Mouse (Mus musculus) C2C12 (cell line): Measurements from ENCODE around the gene Etfrf1. TPM values are rescaled to one million over a fixed set of nuclear protein-coding genes. Genes with fewer than 3 reads are reported as not detected.

Experiments
- H3K27me3 ChIP-seq: one replicate; pipeline ENCODE4 v1.6.1; 2011; ENCODE audit not compliant: control insufficient read depth, insufficient read depth, insufficient read length
- H3K36me3 ChIP-seq: one replicate; pipeline ENCODE4 v1.6.1; 2011; ENCODE audit not compliant: control insufficient read depth, insufficient read depth
- H3K4me3 ChIP-seq: one replicate; pipeline ENCODE4 v1.5.1; 2011; ENCODE audit warnings: mild to moderate bottlenecking, control low read depth; ENCODE audit not compliant: poor library complexity, insufficient read depth, severe bottlenecking
- H3K79me2 ChIP-seq: one replicate; pipeline ENCODE4 v1.6.1; 2011; ENCODE audit not compliant: control insufficient read depth, insufficient read depth
- H3K79me3 ChIP-seq: one replicate; pipeline ENCODE4 v1.6.1; 2011; ENCODE audit warnings: low read depth, control low read depth
- H3ac ChIP-seq: one replicate; pipeline ENCODE3; 2011; ENCODE audit warnings: low read depth; ENCODE audit not compliant: control insufficient read depth, insufficient read length
- CEBPB ChIP-seq: IDR thresholded peaks from one replicate; pipeline ENCODE4 v1.6.1; 2011; ENCODE audit warnings: low read depth, mild to moderate bottlenecking, control low read depth, moderate library complexity
- CTCF ChIP-seq: IDR thresholded peaks from one replicate; pipeline ENCODE4 v1.5.1; 2011; ENCODE audit not compliant: control insufficient read depth, insufficient read depth, insufficient read length
- FOSL1 ChIP-seq: IDR thresholded peaks from one replicate; pipeline ENCODE4 v1.8.0; 2011; ENCODE audit warnings: mild to moderate bottlenecking, low read length; ENCODE audit not compliant: poor library complexity, insufficient read depth, severe bottlenecking
- MAX ChIP-seq: IDR thresholded peaks from one replicate; pipeline ENCODE4 v1.6.1; 2011; ENCODE audit warnings: mild to moderate bottlenecking, control low read depth
- MYOD1 ChIP-seq: IDR thresholded peaks from one replicate; pipeline ENCODE4 v1.6.1; 2011; ENCODE audit warnings: low read depth; ENCODE audit not compliant: control insufficient read depth, insufficient read length
- MYOG ChIP-seq: IDR thresholded peaks from one replicate; pipeline ENCODE4 v1.6.1; 2011; ENCODE audit not compliant: control insufficient read depth, insufficient read length; ENCODE audit errors: extremely low read depth
- USF1 ChIP-seq: IDR thresholded peaks from one replicate; pipeline ENCODE4 v1.6.1; 2011; ENCODE audit warnings: low read depth, mild to moderate bottlenecking, control low read depth, moderate library complexity
- polyA plus RNA-seq: library from polyadenylated mRNA; unstranded; fragments of >200 nt; fragmentation: generic; extraction: Trizol; gene quantifications from one replicate; pipeline ENCODE4 v1.2.1, GENCODE M21; 2012; ENCODE audit warnings: missing spikeins

Etfrf1 gene
- polyA plus RNA-seq, 1 experiment, result 4.2 TPM

DNA sequence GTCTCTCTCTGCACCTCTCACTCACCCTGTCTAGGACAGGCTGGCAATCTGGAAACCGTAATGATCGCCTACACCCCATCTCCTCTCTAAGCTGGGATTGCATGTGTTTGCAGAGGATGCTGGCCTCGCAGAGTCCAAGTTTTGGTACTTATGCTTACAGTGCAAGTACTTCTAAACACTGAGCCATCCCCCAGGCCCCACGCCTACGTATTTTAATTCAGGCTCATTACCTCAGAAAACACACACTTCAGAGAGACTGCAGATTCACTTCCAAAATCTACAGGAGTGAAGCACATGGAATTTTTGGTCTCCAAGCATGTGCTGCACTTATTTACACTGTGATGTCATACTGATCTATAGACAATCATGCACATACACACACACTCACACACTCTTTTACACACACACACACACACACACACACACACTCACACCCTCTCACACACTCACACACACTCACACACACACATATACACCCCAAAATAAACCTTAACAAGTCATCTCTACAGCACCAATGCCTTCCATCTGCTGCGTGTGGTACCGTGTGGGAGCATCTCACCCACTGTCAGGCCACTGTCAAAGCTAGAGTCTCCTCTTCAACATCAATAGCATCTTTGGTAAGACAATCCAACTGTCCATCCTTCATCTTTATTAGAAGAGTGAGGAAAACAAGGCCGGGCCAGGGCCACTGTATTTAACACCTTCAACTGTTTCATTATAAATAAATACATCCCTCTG is 12.8 kb upstream of the Etfrf1 start:
- H3K36me3 ChIP-seq, result no peaks in the 10 kb centered on the region
- no peak for TF ChIP-seq MYOD1
- no peak for TF ChIP-seq CTCF
- TF ChIP-seq MYOG, result no peak
- TF ChIP-seq USF1, result no peak
- TF ChIP-seq CEBPB, result no peak
- no peak for TF ChIP-seq MAX
- TF ChIP-seq FOSL1, result no peak

DNA sequence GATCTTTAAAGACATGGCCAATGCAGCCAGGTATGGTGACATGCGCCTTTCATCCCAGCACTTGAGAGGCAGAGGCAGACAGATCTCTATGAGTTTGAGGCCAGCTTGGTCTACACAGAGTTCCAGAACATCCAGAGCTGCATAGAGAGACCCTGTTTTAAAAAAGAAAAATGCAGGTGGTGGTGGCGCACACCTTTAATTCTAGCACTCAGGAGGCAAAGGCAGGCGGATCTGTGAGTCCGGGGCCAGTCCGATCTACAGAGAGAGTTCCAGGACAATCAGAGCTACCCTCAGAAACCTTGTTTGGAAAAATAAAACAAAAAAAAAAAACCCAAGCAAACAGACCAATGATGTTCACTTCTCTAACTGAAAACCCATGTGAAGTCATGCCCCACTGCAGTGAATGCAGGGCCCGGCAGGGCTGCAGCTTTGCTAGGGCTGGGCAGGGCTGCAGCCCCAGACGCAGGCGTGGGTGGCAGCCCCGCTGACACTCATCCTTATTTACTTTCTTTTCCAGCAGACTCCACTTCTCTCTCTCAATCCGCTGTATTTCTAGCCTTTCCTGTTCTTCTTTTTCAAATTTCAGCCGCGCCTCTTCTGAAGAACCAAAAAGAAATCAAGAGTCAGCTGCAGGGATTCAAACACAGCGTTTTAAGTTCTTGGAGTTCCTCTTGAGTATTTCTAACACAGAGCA is 8.4 kb upstream of the Etfrf1 start:
- H3K27me3 ChIP-seq, result no peaks in the 10 kb centered on the region
- H3K36me3 ChIP-seq, result no peaks in the 10 kb centered on the region
- no peaks in the 10 kb centered on the region for H3K79me2 ChIP-seq
- no peak overlapping the region for H3ac ChIP-seq
- no peak overlapping the region for H3K4me3 ChIP-seq
- TF ChIP-seq CTCF (no peak), MYOD1 (no peak), CEBPB (no peak), USF1 (no peak), MAX (no peak), MYOG (no peak), FOSL1 (no peak)
- H3K79me3 ChIP-seq, result no peaks in the 10 kb centered on the region

More for the DNA sequence above, 12.8 kb upstream of the Etfrf1 start:
- H3ac ChIP-seq, result no peak overlapping the region
- no peaks in the 10 kb centered on the region for H3K79me2 ChIP-seq
- H3K27me3 ChIP-seq, result no peaks in the 10 kb centered on the region
- H3K79me3 ChIP-seq, result no peaks in the 10 kb centered on the region
- H3K4me3 ChIP-seq, result no peak overlapping the region

DNA sequence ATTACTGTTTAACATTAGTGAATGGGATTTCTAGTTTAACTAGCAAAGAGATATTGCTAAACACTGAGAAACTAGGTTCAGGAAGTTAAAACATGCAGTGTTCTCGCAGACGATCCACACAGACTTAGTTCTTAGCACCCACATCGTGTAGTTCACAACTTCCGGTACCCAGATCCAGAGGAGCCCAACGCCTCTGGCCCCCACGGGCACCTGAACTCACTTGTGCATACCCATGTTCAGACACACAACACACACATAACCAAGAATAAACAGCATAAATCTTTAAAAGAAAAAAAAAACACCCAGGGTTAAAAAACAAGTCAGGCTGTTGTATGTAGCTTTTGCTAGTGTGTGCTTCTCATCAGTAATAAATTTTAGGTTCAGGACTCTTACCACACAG is 6.5 kb upstream of the Etfrf1 start:
- Histone ChIP-seq H3K36me3 (no peaks in the 10 kb centered on the region), H3ac (no peak overlapping the region), H3K27me3 (no peaks in the 10 kb centered on the region), H3K79me3 (no peaks in the 10 kb centered on the region), H3K4me3 (no peak overlapping the region), H3K79me2 (no peaks in the 10 kb centered on the region)
- no peak for TF ChIP-seq MYOD1
- TF ChIP-seq CEBPB, result no peak
- no peak for TF ChIP-seq USF1
- TF ChIP-seq CTCF, result no peak
- TF ChIP-seq FOSL1, result no peak
- TF ChIP-seq MAX, result no peak
- no peak for TF ChIP-seq MYOG

DNA sequence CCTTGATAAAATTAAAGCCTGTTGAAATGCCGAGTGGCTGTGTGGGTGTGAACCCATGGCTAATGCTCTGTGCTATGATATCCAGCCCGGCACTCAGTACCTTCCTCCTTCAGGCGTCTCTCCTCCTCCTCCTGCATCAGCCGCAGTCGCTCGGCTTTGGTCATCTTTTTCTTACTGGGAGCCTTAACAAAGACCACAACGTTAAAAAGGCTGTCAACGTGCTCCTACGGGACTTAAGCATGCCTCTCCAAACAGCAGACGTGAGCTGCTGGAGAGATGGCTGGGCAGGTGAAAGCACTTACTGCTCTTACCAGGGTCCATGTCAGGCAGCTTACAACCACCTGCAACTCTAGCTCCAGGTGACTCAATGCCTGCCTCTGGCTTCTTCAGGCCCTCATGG is 5.8 kb upstream of the Etfrf1 start:
- Histone ChIP-seq H3K36me3 (no peaks in the 10 kb centered on the region), H3K79me3 (no peaks in the 10 kb centered on the region), H3K27me3 (no peaks in the 10 kb centered on the region), H3ac (no peak overlapping the region), H3K4me3 (no peak overlapping the region), H3K79me2 (no peaks in the 10 kb centered on the region)
- TF ChIP-seq MYOD1 (no peak), FOSL1 (no peak), MAX (no peak), USF1 (no peak), CTCF (no peak), CEBPB (no peak), MYOG (no peak)

DNA sequence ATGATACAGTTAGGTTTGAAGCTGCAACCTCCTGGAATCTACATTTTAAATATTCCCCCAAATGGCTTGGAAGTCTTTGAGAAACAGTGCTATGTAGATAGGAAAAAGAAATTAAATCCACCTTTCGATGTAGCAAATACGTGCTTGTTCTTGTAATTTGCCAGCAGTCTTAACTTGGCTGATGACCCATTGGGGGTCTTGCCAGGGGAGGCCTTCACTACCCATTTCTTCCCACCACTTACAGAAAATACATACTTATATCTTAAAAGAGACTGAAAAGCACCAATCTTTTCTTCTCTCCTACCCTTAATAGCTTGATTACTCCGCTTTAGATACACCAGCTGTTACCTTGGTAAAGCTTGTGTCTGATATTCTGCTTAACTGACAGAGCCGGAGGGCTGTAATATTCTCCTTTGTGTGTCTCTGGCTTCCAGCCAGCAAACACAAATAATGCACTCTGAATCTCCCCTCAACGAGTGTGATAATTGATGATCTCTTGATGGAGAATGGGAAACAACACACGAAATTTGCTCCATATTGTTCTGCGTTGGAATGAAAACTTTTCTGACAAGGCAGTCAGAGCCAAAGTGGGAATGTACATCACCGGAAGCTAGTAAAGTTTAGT is 766 bp upstream of the Etfrf1 start:
- Histone ChIP-seq H3K79me2 (no peaks in the 10 kb centered on the region), H3K27me3 (no peaks in the 10 kb centered on the region), H3K4me3 (peak overlapping the region; percentile 28), H3K36me3 (no peaks in the 10 kb centered on the region), H3ac (peak overlapping the region; percentile 31), H3K79me3 (peaks cover 2% of the 10 kb centered on the region)
- TF ChIP-seq CTCF, result no peak
- no peak for TF ChIP-seq MYOD1
